Mouse (Mus musculus) G1E (cell line): ENCODE measurements at regions not wholly inside any gene's neighbourhood (a gene's known extent, or its start where the extent isn't known, plus 50 kb on each side); places are given as distances from the start of the nearest gene placed in this dataset.

ENCODE experiments used
- CTCF ChIP-seq: IDR thresholded peaks from 2 replicates; pipeline ENCODE4 v1.5.1; 2012; ENCODE audit warnings: low read depth, low read length, inconsistent platforms, mixed read lengths
- GATA1 ChIP-seq: IDR thresholded peaks from 2 replicates; pipeline ENCODE4 v1.6.1; 2012; ENCODE audit warnings: borderline replicate concordance, low read length, inconsistent platforms, mixed read lengths
- GATA2 ChIP-seq: IDR thresholded peaks from 2 replicates; pipeline ENCODE4 v1.6.1; 2012; ENCODE audit warnings: low read depth, low read length, inconsistent platforms, borderline replicate concordance
- TAL1 ChIP-seq: conservative IDR thresholded peaks from 2 replicates; pipeline ENCODE4 v1.6.1; 2012; ENCODE audit warnings: low read depth, low read length, inconsistent platforms, mixed read lengths

DNA sequence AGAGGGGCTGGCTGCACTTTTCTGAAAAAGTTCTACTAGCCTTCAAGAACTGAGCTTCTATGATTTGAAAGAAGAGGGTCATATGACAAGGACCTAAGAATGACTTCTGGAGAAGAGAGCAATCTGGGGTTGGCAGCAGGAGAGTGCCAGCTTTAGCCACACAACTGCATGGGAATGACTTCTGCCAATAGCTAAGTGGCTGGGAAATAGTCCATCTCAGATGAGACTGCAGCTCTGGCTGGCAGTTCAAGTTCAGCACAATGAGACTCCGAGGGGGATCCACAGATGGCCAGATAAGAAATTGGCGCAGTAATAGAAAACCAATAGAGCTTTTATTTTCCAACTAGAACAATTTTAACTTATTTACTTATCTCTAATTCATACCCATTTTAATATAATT lies 122.1 kb upstream of the Fbxo33 start:
- TF ChIP-seq CTCF (no peak), GATA1 (no peak), TAL1 (no peak), GATA2 (no peak)
